20 mouse cellular contexts compared by ENCODE assay signal in the genomic region with DNA sequence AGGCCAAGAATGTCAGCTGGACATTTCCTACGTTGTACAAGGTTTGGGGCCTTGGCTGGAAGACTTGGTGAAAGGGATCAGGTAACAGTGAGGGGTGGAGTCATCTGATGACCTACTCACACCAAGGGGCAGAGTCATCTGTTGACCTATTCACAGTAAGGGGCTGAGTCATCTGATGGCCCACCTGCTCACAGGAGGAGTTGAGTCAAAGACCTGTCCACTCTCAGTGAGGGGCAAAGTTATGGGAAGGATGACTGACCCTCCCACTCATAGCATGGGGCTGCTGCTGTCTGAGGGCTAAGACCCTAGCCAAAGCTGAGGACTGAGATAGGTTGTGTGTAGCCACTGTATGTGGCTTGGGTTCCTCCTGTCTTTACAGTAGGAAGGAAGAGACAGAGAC.
"Had no signal": no experiment of that assay in that cellular context is flagged by ENCODE, and none has a peak within 500 bp of the region (broad histone marks: within the 10 kb centered on the region; RNA-seq: fewer than 3 reads in every experiment).

No protein-coding gene starts in this region.

- H3K9ac ChIP-seq: liver, embryonic 15.5 days; liver, postnatal 0 days; lung, embryonic 15.5 days; midbrain, embryonic 13.5 days; midbrain, embryonic 15.5 days; neural tube, embryonic 13.5 days; neural tube, embryonic 15.5 days had no signal

- H3K4me2 ChIP-seq: liver, embryonic 15.5 days; lung, embryonic 15.5 days; midbrain, embryonic 11.5 days; midbrain, embryonic 13.5 days; midbrain, embryonic 15.5 days; neural tube, embryonic 13.5 days; neural tube, embryonic 15.5 days had no signal

- H3K4me3 ChIP-seq: liver, embryonic 15.5 days; lung, embryonic 15.5 days; megakaryocyte, embryonic 14.5 days; midbrain, embryonic 13.5 days; midbrain, embryonic 15.5 days; neural tube, embryonic 13.5 days; neural tube, embryonic 15.5 days had no signal

- DNase-seq: liver, postnatal 0 days; lung, adult 2 months; lung, postnatal 14 days; lung, postnatal 36 days; retina, postnatal 1 day; right cerebral cortex, adult 18-20 months; right cerebral cortex, postnatal 14 days; thymus, adult 18-20 months; thymus, postnatal 14 days; thymus, postnatal 36 days had no signal

- H3K27me3 ChIP-seq: liver, embryonic 15.5 days; lung, embryonic 15.5 days; megakaryocyte, embryonic 14.5 days; midbrain, embryonic 13.5 days; midbrain, embryonic 15.5 days; neural tube, embryonic 13.5 days; neural tube, embryonic 15.5 days had no signal

- H3K36me3 ChIP-seq: liver, embryonic 15.5 days; lung, embryonic 15.5 days; midbrain, embryonic 13.5 days; midbrain, embryonic 15.5 days; neural tube, embryonic 13.5 days; neural tube, embryonic 15.5 days had no signal

- H3K9me3 ChIP-seq: liver, embryonic 15.5 days; lung, embryonic 15.5 days; midbrain, embryonic 13.5 days; midbrain, embryonic 15.5 days; neural tube, embryonic 13.5 days; neural tube, embryonic 15.5 days had no signal

- H3K27ac ChIP-seq: liver, embryonic 15.5 days; lung, embryonic 15.5 days; macrophage; midbrain, embryonic 13.5 days; midbrain, embryonic 15.5 days; neural tube, embryonic 13.5 days; neural tube, embryonic 15.5 days had no signal

- H3K4me1 ChIP-seq: liver, embryonic 15.5 days; lung, embryonic 15.5 days; megakaryocyte, embryonic 14.5 days; midbrain, embryonic 13.5 days; midbrain, embryonic 15.5 days; neural tube, embryonic 13.5 days; neural tube, embryonic 15.5 days had no signal

- ATAC-seq: liver, postnatal 0 days; lung, postnatal 0 days; midbrain, embryonic 13.5 days; midbrain, embryonic 15.5 days had no signal
